Mouse (Mus musculus) midbrain, embryonic 14.5 days (tissue): ENCODE data around the gene Myh6. TPM values are rescaled to one million over a fixed set of nuclear protein-coding genes. Genes with fewer than 3 reads are reported as not detected.
A peak's percentile ranks its signal among the peaks of the same experiment; 100 is the strongest.

ENCODE experiments used
- ATAC-seq: fragments of 200-750 bp; cut with Nextera tagmentation; 2 replicates; pipeline ENCODE4 v1.8.0; 2017; ENCODE audit warnings: moderate number of reproducible peaks, moderate library complexity; ENCODE audit not compliant: low FRiP score, low TSS enrichment
- DNase-seq: peaks from one replicate; pipeline ENCODE4 v3.0.0-alpha.2; 2015
- H3K27ac ChIP-seq: fragments of 300-500 bp; sonication (generic); replicated peaks from 2 replicates; pipeline ENCODE4 v1.5.1; 2014; ENCODE audit warnings: mild to moderate bottlenecking, low read depth, low read length, moderate library complexity
- H3K27me3 ChIP-seq: fragments of 300-500 bp; sonication (generic); 2 replicates; pipeline ENCODE4 v1.6.1; 2014; ENCODE audit warnings: low read length, control low read depth, mixed read lengths; ENCODE audit not compliant: control insufficient read depth, insufficient read depth
- H3K36me3 ChIP-seq: fragments of 300-500 bp; sonication (generic); 2 replicates; pipeline ENCODE4 v1.6.1; 2014; ENCODE audit warnings: low read length, control low read depth; ENCODE audit not compliant: control insufficient read depth, insufficient read depth
- H3K4me1 ChIP-seq: fragments of 300-500 bp; sonication (generic); 2 replicates; pipeline ENCODE4 v1.6.1; 2014; ENCODE audit warnings: mild to moderate bottlenecking, antibody characterized with exemption, low read length, control low read depth; ENCODE audit not compliant: control insufficient read depth, insufficient read depth
- H3K4me2 ChIP-seq: fragments of 300-500 bp; sonication (generic); 2 replicates; pipeline ENCODE4 v1.6.1; 2014; ENCODE audit warnings: mild to moderate bottlenecking, low read length, moderate library complexity
- H3K4me3 ChIP-seq: fragments of 300-500 bp; sonication (generic); replicated peaks from 2 replicates; pipeline ENCODE4 v1.5.1; 2014; ENCODE audit warnings: low read depth, low read length
- H3K9ac ChIP-seq: fragments of 300-500 bp; sonication (generic); replicated peaks from 2 replicates; pipeline ENCODE4 v1.6.1; 2014; ENCODE audit warnings: mild to moderate bottlenecking, low read length, moderate library complexity
- H3K9me3 ChIP-seq: fragments of 300-500 bp; sonication (generic); 2 replicates; pipeline ENCODE4 v1.6.1; 2016; ENCODE audit warnings: low read length, control low read depth, mixed read lengths; ENCODE audit not compliant: control insufficient read depth
- WGBS: fragments of 180-500 bp; shearing (Covaris S2); extraction: QIAGEN DNeasy Blood & Tissue Kit; methylation state at CpG from one replicate; pipeline ENCODE4 v1.1.7; 2014; 5-methylcytosine and 5-hydroxymethylcytosine counted together
- polyA plus RNA-seq: library from polyadenylated mRNA; unstranded; fragments of >200 nt; fragmentation: Nextera tagmentation; extraction: Ambion mirVana; gene quantifications from 2 replicates; pipeline ENCODE4 v1.2.1, GENCODE M21; 2014

Myh6 gene
- polyA plus RNA-seq, result 0.98 and 1.7 TPM in 2 replicates

- Histone ChIP-seq H3K4me2 (no peak within 1 kb of the TSS), H3K4me1 (no peaks in the 10 kb centered on the region), H3K27me3 (no peaks in the 10 kb centered on the region), H3K36me3 (no peaks in the 10 kb centered on the region), H3K4me3 (no peak within 1 kb of the TSS), H3K9ac (no peak within 1 kb of the TSS), H3K9me3 (no peaks in the 10 kb centered on the region), H3K27ac (no peak within 1 kb of the TSS)
- no peak for ATAC-seq
- 68% methylated on average over 7 of the region's 7 CpGs for WGBS
- no peak for DNase-seq
Observed at GRCm38 (mm10) chr14:54966320-54966977, at the start of gene Myh6. Myh6 (minus strand) TSS chr14:54966927.

- Histone ChIP-seq H3K4me2 (peak overlapping the region; percentile 81), H3K4me3 (peak overlapping the region; percentile 60), H3K9ac (peak overlapping the region; percentile 53), H3K9me3 (no peaks in the 10 kb centered on the region), H3K27ac (peak overlapping the region; percentile 53; the same call in 1 of the 2 replicates), H3K36me3 (peaks cover 13% of the 10 kb centered on the region), H3K27me3 (no peaks in the 10 kb centered on the region), H3K4me1 (0 out of 2 replicates have a peak, but pooled peaks cover 4% of the 10 kb centered on the region)
- DNase-seq, result no peak
- WGBS, result under 1% methylated on average over 17 of the region's 17 CpGs
- peak; percentile 29 for ATAC-seq
Observed at GRCm38 (mm10) chr14:55015767-55016111, 49.0 kb upstream of the Myh6 start.

GRCm38 (mm10) chr14:55014991-55015766 is 48.5 kb upstream of the Myh6 start, which contains the start of gene Ngdn:
Ngdn (plus strand) TSS chr14:55015454.
- Histone ChIP-seq H3K4me3 (peak within 1 kb of the TSS; percentile 60), H3K9me3 (no peaks in the 10 kb centered on the region), H3K36me3 (peaks cover 13% of the 10 kb centered on the region), H3K4me2 (peak within 1 kb of the TSS; percentile 81), H3K9ac (peak within 1 kb of the TSS; percentile 59), H3K4me1 (0 out of 2 replicates have a peak, but pooled peaks cover 4% of the 10 kb centered on the region), H3K27me3 (no peaks in the 10 kb centered on the region), H3K27ac (peak within 1 kb of the TSS; percentile 91)
- ATAC-seq, result peak; percentile 97
- WGBS, result under 1% methylated on average over 36 of the region's 36 CpGs
- DNase-seq, result peak; percentile 98

GRCm38 (mm10) chr14:55014591-55014990 is 47.9 kb upstream of the Myh6 start:
- ATAC-seq (peak; percentile 73), DNase-seq (no peak)
- no peaks in the 10 kb centered on the region for H3K9me3 ChIP-seq
- peak overlapping the region; percentile 91 for H3K27ac ChIP-seq
- H3K4me1 ChIP-seq, result 0 out of 2 replicates have a peak, but pooled peaks cover 4% of the 10 kb centered on the region
- no peaks in the 10 kb centered on the region for H3K27me3 ChIP-seq
- under 1% methylated on average over 27 of the region's 27 CpGs for WGBS
- peak overlapping the region; percentile 59 for H3K9ac ChIP-seq
- peak overlapping the region; percentile 67 for H3K4me2 ChIP-seq
- peaks cover 13% of the 10 kb centered on the region for H3K36me3 ChIP-seq
- H3K4me3 ChIP-seq, result peak overlapping the region; percentile 37

- H3K27me3 ChIP-seq, result no peaks in the 10 kb centered on the region
- WGBS, result 64% methylated on average over 4 of the region's 4 CpGs
- ATAC-seq (no peak), DNase-seq (peak; percentile 53)
- H3K9ac ChIP-seq, result no peak overlapping the region
- H3K4me2 ChIP-seq, result no peak overlapping the region
- no peaks in the 10 kb centered on the region for H3K9me3 ChIP-seq
- H3K27ac ChIP-seq, result no peak overlapping the region
- H3K4me3 ChIP-seq, result no peak overlapping the region
- H3K36me3 ChIP-seq, result no peaks in the 10 kb centered on the region
- 0 out of 2 replicates have a peak, but pooled peaks cover 4% of the 10 kb centered on the region for H3K4me1 ChIP-seq
Observed at GRCm38 (mm10) chr14:55011116-55011515, 44.4 kb upstream of the Myh6 start.

GRCm38 (mm10) chr14:55008417-55008816 is 41.7 kb upstream of the Myh6 start:
- H3K36me3 ChIP-seq, result no peaks in the 10 kb centered on the region
- WGBS, result 76% methylated on average over 8 of the region's 8 CpGs
- H3K27ac ChIP-seq, result no peak overlapping the region
- no peaks in the 10 kb centered on the region for H3K27me3 ChIP-seq
- DNase-seq (no peak), ATAC-seq (no peak)
- H3K4me1 ChIP-seq, result peaks cover 4% of the 10 kb centered on the region
- H3K9me3 ChIP-seq, result no peaks in the 10 kb centered on the region
- H3K9ac ChIP-seq, result no peak overlapping the region
- H3K4me2 ChIP-seq, result no peak overlapping the region
- H3K4me3 ChIP-seq, result no peak overlapping the region

- no peak overlapping the region for H3K4me3 ChIP-seq
- H3K27ac ChIP-seq, result no peak overlapping the region
- 91% methylated on average over 9 of the region's 9 CpGs for WGBS
- DNase-seq (no peak), ATAC-seq (no peak)
- H3K4me1 ChIP-seq, result peaks cover 4% of the 10 kb centered on the region
- H3K36me3 ChIP-seq, result no peaks in the 10 kb centered on the region
- H3K27me3 ChIP-seq, result no peaks in the 10 kb centered on the region
- no peak overlapping the region for H3K9ac ChIP-seq
- H3K9me3 ChIP-seq, result no peaks in the 10 kb centered on the region
- H3K4me2 ChIP-seq, result no peak overlapping the region
Observed at GRCm38 (mm10) chr14:55007120-55007908, 40.6 kb upstream of the Myh6 start.

- H3K4me2 ChIP-seq, result no peak overlapping the region
- H3K27me3 ChIP-seq, result no peaks in the 10 kb centered on the region
- no peaks in the 10 kb centered on the region for H3K9me3 ChIP-seq
- no peak overlapping the region for H3K27ac ChIP-seq
- H3K9ac ChIP-seq, result no peak overlapping the region
- no peak for DNase-seq
- no peaks in the 10 kb centered on the region for H3K36me3 ChIP-seq
- H3K4me1 ChIP-seq, result peaks cover 4% of the 10 kb centered on the region
- no peak for ATAC-seq
- WGBS, result 72% methylated on average over 3 of the region's 3 CpGs
- no peak overlapping the region for H3K4me3 ChIP-seq
Observed at GRCm38 (mm10) chr14:55006541-55006940, 39.8 kb upstream of the Myh6 start.
